Mouse (Mus musculus) bone marrow, adult 2 months (tissue): Measurements from ENCODE around the gene Zbtb18.

Experiments
- CTCF ChIP-seq: fragments of 200-500 bp; IDR thresholded peaks from 2 replicates; pipeline ENCODE4 v1.5.1; 2011; ENCODE audit warnings: low read length, control low read depth; ENCODE audit not compliant: control insufficient read depth, insufficient read depth
- POLR2A ChIP-seq: fragments of 200-500 bp; IDR thresholded peaks from 2 replicates; pipeline ENCODE4 v1.6.1; 2011; ENCODE audit warnings: low read depth, mild to moderate bottlenecking, control low read depth, low read length, borderline replicate concordance; ENCODE audit not compliant: control insufficient read depth

DNA sequence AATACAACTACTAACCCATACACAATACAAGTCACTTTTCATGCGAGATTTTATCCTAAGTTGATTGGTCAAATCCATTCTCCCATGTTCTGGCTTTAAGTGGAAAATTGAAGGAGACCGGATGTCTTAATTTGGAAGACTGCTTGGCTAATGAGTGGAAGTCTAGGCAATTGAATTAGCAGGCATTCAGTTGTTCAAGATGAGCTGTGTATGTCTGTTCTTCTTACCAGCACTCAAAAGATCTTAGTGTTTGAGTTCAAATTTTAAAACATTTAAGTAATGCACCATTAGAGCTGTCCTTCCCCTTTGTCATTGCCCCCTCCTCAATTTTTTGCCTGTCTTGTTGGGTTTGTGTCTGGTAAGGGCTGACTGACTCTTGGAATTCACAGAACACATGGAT, 8.9 kb downstream of the Zbtb18 start:
- TF ChIP-seq POLR2A = no peak
- no peak for TF ChIP-seq CTCF
